Mouse (Mus musculus) heart, adult 2 months (tissue): ENCODE results near the gene Cdhr5. TPM values are rescaled to one million over a fixed set of nuclear protein-coding genes. Genes with fewer than 3 reads are reported as not detected.

Source experiments
- DNase-seq, 2 experiments: peaks; one replicate each; pipeline ENCODE4 v3.0.0; 2021
- H3K27ac ChIP-seq: fragments of 200-600 bp; 2 replicates; pipeline ENCODE4 v1.8.1; 2022
- H3K27me3 ChIP-seq: fragments of 200-500 bp; 2 replicates; pipeline ENCODE4 v1.6.1; 2012; ENCODE audit warnings: mild to moderate bottlenecking, low read length, inconsistent platforms, mixed read lengths; ENCODE audit not compliant: control insufficient read depth, insufficient read depth
- H3K36me3 ChIP-seq: fragments of 200-500 bp; 2 replicates; pipeline ENCODE4 v1.6.1; 2012; ENCODE audit warnings: low read length, inconsistent platforms; ENCODE audit not compliant: control insufficient read depth, insufficient read depth
- H3K4me1 ChIP-seq: fragments of 200-500 bp; 2 replicates; pipeline ENCODE4 v1.6.1; 2011; ENCODE audit warnings: low read length; ENCODE audit not compliant: control insufficient read depth, insufficient read depth
- H3K4me3 ChIP-seq: fragments of 200-600 bp; 2 replicates; pipeline ENCODE4 v1.8.1; 2022
- H3K79me2 ChIP-seq: fragments of 200-500 bp; replicated peaks from 2 replicates; pipeline ENCODE4 v1.6.1; 2012; ENCODE audit warnings: mild to moderate bottlenecking, inconsistent platforms, low read length, moderate library complexity, mixed read lengths; ENCODE audit not compliant: control insufficient read depth, insufficient read depth
- H3K9ac ChIP-seq: fragments of 200-500 bp; 2 replicates; pipeline ENCODE4 v1.6.1; 2012; ENCODE audit warnings: low read depth, mild to moderate bottlenecking, control low read depth, inconsistent platforms, low read length, mixed read lengths
- CTCF ChIP-seq: fragments of 200-600 bp; IDR thresholded peaks from 2 replicates; pipeline ENCODE4 v1.8.1; 2022; ENCODE audit warnings: antibody characterized with exemption, mild to moderate bottlenecking, moderate library complexity
- EP300 ChIP-seq: fragments of 200-500 bp; IDR thresholded peaks from 2 replicates; pipeline ENCODE4 v1.6.1; 2011; ENCODE audit warnings: low read depth, low read length, control low read depth; ENCODE audit not compliant: insufficient read depth
- POLR2A ChIP-seq: fragments of 200-500 bp; IDR thresholded peaks from 2 replicates; pipeline ENCODE4 v1.6.1; 2011; ENCODE audit warnings: mild to moderate bottlenecking, low read depth, low read length, control low read depth; ENCODE audit not compliant: insufficient read depth
- WGBS: fragments of 180-500 bp; shearing (Covaris S2); methylation state at CpG from one replicate; pipeline ENCODE4 v1.1.7; 2018; 5-methylcytosine and 5-hydroxymethylcytosine counted together
- intact Hi-C: fragments of 180-260 bp; cut with DNase I; formaldehyde crosslinking; loops from one replicate; pipeline ENCODE4 v1.15.1; 2025
- polyA plus RNA-seq: library from polyadenylated mRNA; depleted of rRNA; stranded (reverse); fragments of >200 nt; gene quantifications from 2 replicates; pipeline ENCODE4 v1.2.3, GENCODE M21; 2012
- total RNA-seq, 2 experiments: library from RNA; stranded (reverse); gene quantifications; 2 replicates each; pipeline ENCODE4 v1.2.3; 2021

Cdhr5 gene
- total and polyA plus RNA-seq, 3 experiments = not detected

GRCm38 (mm10) chr7:141282756-141283155 lies 6.2 kb upstream of the Cdhr5 start:
- H3K27ac ChIP-seq = no peak overlapping the region
- peaks cover 1% of the 10 kb centered on the region; the same call in 1 of the 2 replicates for H3K27me3 ChIP-seq
- DNase-seq = no peak
- no peak overlapping the region for H3K4me3 ChIP-seq
- TF ChIP-seq POLR2A (no peak), EP300 (no peak), CTCF (no peak)
- no peak overlapping the region for H3K9ac ChIP-seq
- 67% methylated on average over 4 of the region's 4 CpGs for WGBS
- H3K36me3 ChIP-seq = no peaks in the 10 kb centered on the region
- intact Hi-C loops = no loop called here
- no peaks in the 10 kb centered on the region for H3K4me1 ChIP-seq
- H3K79me2 ChIP-seq = no peaks in the 10 kb centered on the region

GRCm38 (mm10) chr7:141281442-141281841 lies 4.9 kb upstream of the Cdhr5 start:
- Histone ChIP-seq H3K79me2 (no peaks in the 10 kb centered on the region), H3K4me1 (no peaks in the 10 kb centered on the region), H3K4me3 (no peak overlapping the region), H3K27ac (no peak overlapping the region), H3K27me3 (peaks cover 1% of the 10 kb centered on the region; the same call in 1 of the 2 replicates), H3K9ac (no peak overlapping the region), H3K36me3 (no peaks in the 10 kb centered on the region)
- intact Hi-C loops = no loop called here
- WGBS = 86% methylated on average over 6 of the region's 6 CpGs
- TF ChIP-seq CTCF (no peak), POLR2A (no peak), EP300 (no peak)
- DNase-seq = no peak

GRCm38 (mm10) chr7:141278766-141279590 lies 2.4 kb upstream of the Cdhr5 start, which contains the start of gene Sct:
Gene Sct, minus strand, starts transcription at chr7:141279133.
- 10% methylated on average over 46 of the region's 46 CpGs for WGBS
- peaks cover 1% of the 10 kb centered on the region; the same call in 1 of the 2 replicates for H3K27me3 ChIP-seq

GRCm38 (mm10) chr7:141277701-141278678 lies 1.4 kb upstream of the Cdhr5 start:
- no peak for DNase-seq
- H3K27me3 ChIP-seq = peaks cover 1% of the 10 kb centered on the region; the same call in 1 of the 2 replicates
- H3K4me1 ChIP-seq = no peaks in the 10 kb centered on the region
- WGBS = 81% methylated on average over 11 of the region's 11 CpGs
- H3K9ac ChIP-seq = no peak overlapping the region
- H3K4me3 ChIP-seq = no peak overlapping the region
- no peaks in the 10 kb centered on the region for H3K36me3 ChIP-seq
- TF ChIP-seq CTCF = no peak
- intact Hi-C loops = no loop called here
- H3K79me2 ChIP-seq = no peaks in the 10 kb centered on the region
- H3K27ac ChIP-seq = no peak overlapping the region

More at GRCm38 (mm10) chr7:141278766-141279590, 2.4 kb upstream of the Cdhr5 start, which contains the start of gene Sct:
- TF ChIP-seq POLR2A (no peak), CTCF (peak; percentile 46), EP300 (no peak)
- Histone ChIP-seq H3K9ac (peak within 1 kb of the TSS; percentile 20), H3K36me3 (no peaks in the 10 kb centered on the region), H3K27ac (no peak within 1 kb of the TSS), H3K4me1 (no peaks in the 10 kb centered on the region), H3K79me2 (no peaks in the 10 kb centered on the region), H3K4me3 (peak within 1 kb of the TSS; percentile 20)
- DNase-seq = no peak
- intact Hi-C loops = no loop called here

GRCm38 (mm10) chr7:141275356-141275755 lies 1.2 kb downstream of the Cdhr5 start:
- Histone ChIP-seq H3K79me2 (no peaks in the 10 kb centered on the region), H3K9ac (no peak overlapping the region), H3K27ac (no peak overlapping the region), H3K36me3 (no peaks in the 10 kb centered on the region), H3K4me1 (no peaks in the 10 kb centered on the region), H3K4me3 (no peak overlapping the region), H3K27me3 (peaks cover 1% of the 10 kb centered on the region; the same call in 1 of the 2 replicates)
- intact Hi-C loops = no loop called here
- WGBS = 84% methylated on average over 9 of the region's 9 CpGs
- TF ChIP-seq CTCF = no peak
- TF ChIP-seq EP300 = no peak
- no peak for TF ChIP-seq POLR2A
- no peak for DNase-seq

GRCm38 (mm10) chr7:141270631-141271030 lies 6.0 kb downstream of the Cdhr5 start:
- Histone ChIP-seq H3K4me1 (peaks cover 2% of the 10 kb centered on the region), H3K36me3 (no peaks in the 10 kb centered on the region), H3K79me2 (no peaks in the 10 kb centered on the region), H3K27me3 (no peaks in the 10 kb centered on the region), H3K27ac (no peak overlapping the region), H3K4me3 (no peak overlapping the region), H3K9ac (no peak overlapping the region)
- no peak for DNase-seq
- no peak for TF ChIP-seq EP300
- TF ChIP-seq POLR2A = no peak
- TF ChIP-seq CTCF = no peak
- WGBS = 83% methylated on average over 3 of the region's 3 CpGs
- intact Hi-C loops = no loop called here
